Mouse (Mus musculus) neutrophil, adult 5-6 weeks (primary cell): ENCODE measurements around the gene Rnf19b. TPM values are rescaled to one million over a fixed set of nuclear protein-coding genes. Genes with fewer than 3 reads are reported as not detected.

ENCODE experiments used
- ATAC-seq: fragments of 151-379, 151-347 bp; 2 replicates; pipeline ENCODE4 v1.8.0; 2017; ENCODE audit warnings: mild to moderate bottlenecking, moderate TSS enrichment; ENCODE audit not compliant: insufficient number of reproducible peaks, poor library complexity, low FRiP score, severe bottlenecking; ENCODE audit errors: extremely low read depth
- total RNA-seq: library from RNA; stranded (forward); fragments of 200-1000 nt; gene quantifications from 2 replicates; pipeline ENCODE4 v1.2.3, GENCODE M21; 2017

Gene Rnf19b
- total RNA-seq, 1 experiment from 2014 or later, result 196 TPM

- no peak for ATAC-seq
Observed at GRCm38 (mm10) chr4:129062281-129063075, 4.4 kb downstream of the Rnf19b start.

- ATAC-seq, result no peak
Observed at GRCm38 (mm10) chr4:129065688-129066236, 7.7 kb downstream of the Rnf19b start.

GRCm38 (mm10) chr4:129067638-129068415, 9.8 kb downstream of the Rnf19b start:
- ATAC-seq, result no peak

- ATAC-seq, result no peak
Observed at GRCm38 (mm10) chr4:129068848-129069247, 10.8 kb downstream of the Rnf19b start.

- no peak for ATAC-seq
Observed at GRCm38 (mm10) chr4:129079126-129079525, 21.1 kb downstream of the Rnf19b start.

GRCm38 (mm10) chr4:129081041-129081440, 23.0 kb downstream of the Rnf19b start:
- no peak for ATAC-seq

- ATAC-seq, result peak; percentile 42; the same call in 1 of the 2 replicates
Observed at GRCm38 (mm10) chr4:129081512-129081911, 23.4 kb downstream of the Rnf19b start.

GRCm38 (mm10) chr4:129081939-129082338, 23.9 kb downstream of the Rnf19b start:
- ATAC-seq, result no peak

- ATAC-seq, result peak; percentile 85
Observed at GRCm38 (mm10) chr4:129082379-129083115, 24.5 kb downstream of the Rnf19b start.

GRCm38 (mm10) chr4:129084896-129085295, 26.8 kb downstream of the Rnf19b start:
- no peak for ATAC-seq

- ATAC-seq, result peak; percentile 55
Observed at GRCm38 (mm10) chr4:129086078-129086477, 28.0 kb downstream of the Rnf19b start.

GRCm38 (mm10) chr4:129087850-129088249, 29.8 kb downstream of the Rnf19b start:
- ATAC-seq, result no peak

GRCm38 (mm10) chr4:129095276-129095675, 37.2 kb downstream of the Rnf19b start:
- no peak for ATAC-seq

GRCm38 (mm10) chr4:129097006-129097405, 38.9 kb downstream of the Rnf19b start:
- no peak for ATAC-seq

- ATAC-seq, result no peak
Observed at GRCm38 (mm10) chr4:129102133-129102829, 44.2 kb downstream of the Rnf19b start.

GRCm38 (mm10) chr4:129105356-129105755, 47.3 kb downstream of the Rnf19b start, which contains the start of gene Tmem54:
Gene Tmem54, plus strand, starts transcription at chr4:129105548.
- ATAC-seq, result no peak

- no peak for ATAC-seq
Observed at GRCm38 (mm10) chr4:129106073-129106472, 48.0 kb downstream of the Rnf19b start.

- ATAC-seq, result no peak
Observed at GRCm38 (mm10) chr4:129107348-129107899, 49.4 kb downstream of the Rnf19b start.
